Mouse (Mus musculus): ENCODE measurements around the gene Thap3. TPM values are rescaled to one million over a fixed set of nuclear protein-coding genes. Genes with fewer than 3 reads are reported as not detected.

The Thap3 gene
- polyA plus RNA-seq, 1 experiment from 2014 or later: 26.5 TPM

- Histone ChIP-seq H3K4me2 (ENCODE audit: low read length) (peak within 1 kb of the TSS; percentile 78), H3K4me1 (ENCODE audit: control insufficient read depth in 2 of 2, insufficient read depth in 2 of 2, low read length in 2 of 2) (peaks cover 34 to 48% of the 10 kb centered on the region in 2 experiments), H3K4me3 (ENCODE audit: control insufficient read depth in 1 of 2, insufficient read depth in 1 of 2, low read depth in 1 of 2, low read length in 2 of 2) (peak within 1 kb of the TSS; percentile 69 to 91), H3K27me3 (ENCODE audit: control insufficient read depth, insufficient read depth, low read length) (no peaks in the 10 kb centered on the region), H3K9me3 (ENCODE audit: control insufficient read depth, low read length) (no peaks in the 10 kb centered on the region), H3K36me3 (ENCODE audit: control insufficient read depth, insufficient read depth, low read length) (peaks cover 17% of the 10 kb centered on the region), H3K27ac (replicated peaks in 1 of 2; ENCODE audit: control insufficient read depth in 1 of 2, insufficient read depth in 1 of 2, low read depth in 2 of 2, low read length in 2 of 2) (peak within 1 kb of the TSS; percentile 96 to 97), H3K9ac (ENCODE audit: low read length) (peak within 1 kb of the TSS; percentile 91)
- ATAC-seq (ENCODE audit: insufficient number of reproducible peaks, insufficient read depth, low FRiP score, low read depth): peak; percentile 82
- WGBS: 1% methylated on average over 44 of the region's 45 CpGs
Measured at GRCm38 (mm10) chr4:152008622-152009075, 19.9 kb upstream of the Thap3 start, which contains the start of gene Klhl21. Gene Klhl21 (plus strand): TSS chr4:152008803.

- H3K4me3 ChIP-seq (ENCODE audit: control insufficient read depth in 1 of 2, insufficient read depth in 1 of 2, low read depth in 1 of 2, low read length in 2 of 2): peak overlapping the region; percentile 69 to 91
- peak overlapping the region; percentile 78 for H3K4me2 ChIP-seq (ENCODE audit: low read length)
- H3K9ac ChIP-seq (ENCODE audit: low read length): peak overlapping the region; percentile 91
- no peaks in the 10 kb centered on the region for H3K27me3 ChIP-seq (ENCODE audit: control insufficient read depth, insufficient read depth, low read length)
- peaks cover 32 to 43% of the 10 kb centered on the region in 2 experiments for H3K4me1 ChIP-seq (ENCODE audit: control insufficient read depth in 2 of 2, insufficient read depth in 2 of 2, low read length in 2 of 2)
- no peaks in the 10 kb centered on the region for H3K9me3 ChIP-seq (ENCODE audit: control insufficient read depth, low read length)
- peaks cover 12% of the 10 kb centered on the region for H3K36me3 ChIP-seq (ENCODE audit: control insufficient read depth, insufficient read depth, low read length)
- H3K27ac ChIP-seq (replicated peaks in 1 of 2; ENCODE audit: control insufficient read depth in 1 of 2, insufficient read depth in 1 of 2, low read depth in 2 of 2, low read length in 2 of 2): peak overlapping the region; percentile 96 to 97
- under 1% methylated on average over 14 of the region's 14 CpGs for WGBS
- no peak for ATAC-seq (ENCODE audit: insufficient number of reproducible peaks, insufficient read depth, low FRiP score, low read depth)
Measured at GRCm38 (mm10) chr4:152008148-152008500, 19.3 kb upstream of the Thap3 start.

- peak overlapping the region; percentile 91 for H3K9ac ChIP-seq (ENCODE audit: low read length)
- H3K27me3 ChIP-seq (ENCODE audit: control insufficient read depth, insufficient read depth, low read length): no peaks in the 10 kb centered on the region
- ATAC-seq (ENCODE audit: insufficient number of reproducible peaks, insufficient read depth, low FRiP score, low read depth): no peak; the same call in 1 of the 2 replicates
- peak overlapping the region; percentile 96 to 97 for H3K27ac ChIP-seq (replicated peaks in 1 of 2; ENCODE audit: control insufficient read depth in 1 of 2, insufficient read depth in 1 of 2, low read depth in 2 of 2, low read length in 2 of 2)
- peak overlapping the region; percentile 78 for H3K4me2 ChIP-seq (ENCODE audit: low read length)
- peaks cover 7% of the 10 kb centered on the region for H3K36me3 ChIP-seq (ENCODE audit: control insufficient read depth, insufficient read depth, low read length)
- WGBS: 7% methylated on average over 8 of the region's 8 CpGs
- peak overlapping the region; percentile 69 to 91 for H3K4me3 ChIP-seq (ENCODE audit: control insufficient read depth in 1 of 2, insufficient read depth in 1 of 2, low read depth in 1 of 2, low read length in 2 of 2)
- H3K9me3 ChIP-seq (ENCODE audit: control insufficient read depth, low read length): no peaks in the 10 kb centered on the region
- H3K4me1 ChIP-seq (ENCODE audit: control insufficient read depth in 2 of 2, insufficient read depth in 2 of 2, low read length in 2 of 2): peaks cover 31 to 38% of the 10 kb centered on the region in 2 experiments
Measured at GRCm38 (mm10) chr4:152007481-152008147, 18.8 kb upstream of the Thap3 start.

GRCm38 (mm10) chr4:152006812-152007211 is 18.0 kb upstream of the Thap3 start:
- Histone ChIP-seq H3K27me3 (ENCODE audit: control insufficient read depth, insufficient read depth, low read length) (no peaks in the 10 kb centered on the region), H3K9ac (ENCODE audit: low read length) (no peak overlapping the region; the same call in 1 of the 2 replicates), H3K9me3 (ENCODE audit: control insufficient read depth, low read length) (no peaks in the 10 kb centered on the region), H3K4me2 (ENCODE audit: low read length) (peak overlapping the region; percentile 78), H3K4me1 (ENCODE audit: control insufficient read depth in 2 of 2, insufficient read depth in 2 of 2, low read length in 2 of 2) (peaks cover 25 to 30% of the 10 kb centered on the region in 2 experiments), H3K4me3 (ENCODE audit: control insufficient read depth in 1 of 2, insufficient read depth in 1 of 2, low read depth in 1 of 2, low read length in 2 of 2) (no peak overlapping the region; a peak in 1 of 4 replicates), H3K27ac (replicated peaks in 1 of 2; ENCODE audit: control insufficient read depth in 1 of 2, insufficient read depth in 1 of 2, low read depth in 2 of 2, low read length in 2 of 2) (peak overlapping the region; percentile 96 to 97), H3K36me3 (ENCODE audit: control insufficient read depth, insufficient read depth, low read length) (no peaks in the 10 kb centered on the region)
- no peak for ATAC-seq (ENCODE audit: insufficient number of reproducible peaks, insufficient read depth, low FRiP score, low read depth)
- WGBS: 39% methylated on average over 3 of the region's 3 CpGs

- 74% methylated on average over 6 of the region's 6 CpGs for WGBS
Measured at GRCm38 (mm10) chr4:152006137-152006536, 17.3 kb upstream of the Thap3 start.

GRCm38 (mm10) chr4:152002063-152002462 is 13.3 kb upstream of the Thap3 start:
- 90% methylated on average over 3 of the region's 3 CpGs for WGBS
- Histone ChIP-seq H3K4me1 (ENCODE audit: control insufficient read depth in 2 of 2, insufficient read depth in 2 of 2, low read length in 2 of 2) (peaks cover 8 to 10% of the 10 kb centered on the region in 2 experiments), H3K27me3 (ENCODE audit: control insufficient read depth, insufficient read depth, low read length) (no peaks in the 10 kb centered on the region), H3K36me3 (ENCODE audit: control insufficient read depth, insufficient read depth, low read length) (no peaks in the 10 kb centered on the region), H3K4me3 (ENCODE audit: control insufficient read depth in 1 of 2, insufficient read depth in 1 of 2, low read depth in 1 of 2, low read length in 2 of 2) (no peak overlapping the region), H3K9me3 (ENCODE audit: control insufficient read depth, low read length) (no peaks in the 10 kb centered on the region), H3K9ac (ENCODE audit: low read length) (no peak overlapping the region), H3K27ac (replicated peaks in 1 of 2; ENCODE audit: control insufficient read depth in 1 of 2, insufficient read depth in 1 of 2, low read depth in 2 of 2, low read length in 2 of 2) (no peak overlapping the region), H3K4me2 (ENCODE audit: low read length) (no peak overlapping the region)
- no peak for ATAC-seq (ENCODE audit: insufficient number of reproducible peaks, insufficient read depth, low FRiP score, low read depth)

More at GRCm38 (mm10) chr4:152006137-152006536, 17.3 kb upstream of the Thap3 start:
- H3K27ac ChIP-seq (replicated peaks in 1 of 2; ENCODE audit: control insufficient read depth in 1 of 2, insufficient read depth in 1 of 2, low read depth in 2 of 2, low read length in 2 of 2): peak overlapping the region in 1 of 2 experiments; percentile 96; a peak in 1 of 4 replicates
- ATAC-seq (ENCODE audit: insufficient number of reproducible peaks, insufficient read depth, low FRiP score, low read depth): no peak
- H3K4me3 ChIP-seq (ENCODE audit: control insufficient read depth in 1 of 2, insufficient read depth in 1 of 2, low read depth in 1 of 2, low read length in 2 of 2): no peak overlapping the region
- H3K4me1 ChIP-seq (ENCODE audit: control insufficient read depth in 2 of 2, insufficient read depth in 2 of 2, low read length in 2 of 2): peaks cover 20 to 23% of the 10 kb centered on the region in 2 experiments
- no peaks in the 10 kb centered on the region for H3K36me3 ChIP-seq (ENCODE audit: control insufficient read depth, insufficient read depth, low read length)
- H3K9ac ChIP-seq (ENCODE audit: low read length): no peak overlapping the region
- no peaks in the 10 kb centered on the region for H3K9me3 ChIP-seq (ENCODE audit: control insufficient read depth, low read length)
- no peaks in the 10 kb centered on the region for H3K27me3 ChIP-seq (ENCODE audit: control insufficient read depth, insufficient read depth, low read length)
- no peak overlapping the region for H3K4me2 ChIP-seq (ENCODE audit: low read length)

- H3K4me3 ChIP-seq (ENCODE audit: control insufficient read depth in 1 of 2, insufficient read depth in 1 of 2, low read depth in 1 of 2, low read length in 2 of 2): no peak overlapping the region
- no peaks in the 10 kb centered on the region for H3K36me3 ChIP-seq (ENCODE audit: control insufficient read depth, insufficient read depth, low read length)
- no peak overlapping the region for H3K27ac ChIP-seq (replicated peaks in 1 of 2; ENCODE audit: control insufficient read depth in 1 of 2, insufficient read depth in 1 of 2, low read depth in 2 of 2, low read length in 2 of 2)
- H3K4me2 ChIP-seq (ENCODE audit: low read length): no peak overlapping the region
- peaks cover 5 to 7% of the 10 kb centered on the region in 2 experiments; a peak in 3 of 4 replicates for H3K4me1 ChIP-seq (ENCODE audit: control insufficient read depth in 2 of 2, insufficient read depth in 2 of 2, low read length in 2 of 2)
- H3K27me3 ChIP-seq (ENCODE audit: control insufficient read depth, insufficient read depth, low read length): no peaks in the 10 kb centered on the region
- H3K9ac ChIP-seq (ENCODE audit: low read length): no peak overlapping the region
- no peaks in the 10 kb centered on the region for H3K9me3 ChIP-seq (ENCODE audit: control insufficient read depth, low read length)
- ATAC-seq (ENCODE audit: insufficient number of reproducible peaks, insufficient read depth, low FRiP score, low read depth): no peak
- WGBS: 63% methylated on average over 4 of the region's 4 CpGs
Measured at GRCm38 (mm10) chr4:152001335-152001734, 12.5 kb upstream of the Thap3 start.

Data from heart, embryonic 14.5 days (tissue).